Mouse (Mus musculus): Measurements from ENCODE around the gene Rlbp1.

The Rlbp1 gene

GRCm38 (mm10) chr7:79386422-79387133, at the start of gene Rlbp1:
Gene Rlbp1 (minus strand): TSS chr7:79387048.
- DNase-seq (ENCODE audit: low read depth, low spot score), result no peak

GRCm38 (mm10) chr7:79428243-79428642, 41.4 kb upstream of the Rlbp1 start:
- DNase-seq (ENCODE audit: low read depth, low spot score), result no peak

- DNase-seq (ENCODE audit: low read depth, low spot score), result no peak
Observed at GRCm38 (mm10) chr7:79425804-79426203, 39.0 kb upstream of the Rlbp1 start.

GRCm38 (mm10) chr7:79422876-79423275, 36.0 kb upstream of the Rlbp1 start:
- DNase-seq (ENCODE audit: low read depth, low spot score), result peak; percentile 61

GRCm38 (mm10) chr7:79419950-79420349, 33.1 kb upstream of the Rlbp1 start:
- peak; percentile 78 for DNase-seq (ENCODE audit: low read depth, low spot score)

GRCm38 (mm10) chr7:79414449-79415375, 27.9 kb upstream of the Rlbp1 start:
- no peak for DNase-seq (ENCODE audit: low read depth, low spot score)

- no peak for DNase-seq (ENCODE audit: low read depth, low spot score)
Observed at GRCm38 (mm10) chr7:79400296-79400695, 13.4 kb upstream of the Rlbp1 start.

- DNase-seq (ENCODE audit: low read depth, low spot score), result no peak
Observed at GRCm38 (mm10) chr7:79398971-79399370, 12.1 kb upstream of the Rlbp1 start.

GRCm38 (mm10) chr7:79398426-79398825, 11.6 kb upstream of the Rlbp1 start:
- no peak for DNase-seq (ENCODE audit: low read depth, low spot score)

- DNase-seq (ENCODE audit: low read depth, low spot score), result no peak
Observed at GRCm38 (mm10) chr7:79397446-79397963, 10.7 kb upstream of the Rlbp1 start.

GRCm38 (mm10) chr7:79395186-79395585, 8.3 kb upstream of the Rlbp1 start:
- no peak for DNase-seq (ENCODE audit: low read depth, low spot score)

- no peak for DNase-seq (ENCODE audit: low read depth, low spot score)
Observed at GRCm38 (mm10) chr7:79394666-79395065, 7.8 kb upstream of the Rlbp1 start.

GRCm38 (mm10) chr7:79393924-79394323, 7.1 kb upstream of the Rlbp1 start:
- DNase-seq (ENCODE audit: low read depth, low spot score), result no peak

GRCm38 (mm10) chr7:79392860-79393513, 6.1 kb upstream of the Rlbp1 start:
- DNase-seq (ENCODE audit: low read depth, low spot score), result peak; percentile 84

- peak; percentile 92 for DNase-seq (ENCODE audit: low read depth, low spot score)
Observed at GRCm38 (mm10) chr7:79391883-79392649, 5.2 kb upstream of the Rlbp1 start, which contains the start of gene Fanci. Gene Fanci (plus strand): TSS chr7:79391929.

- no peak for DNase-seq (ENCODE audit: low read depth, low spot score)
Observed at GRCm38 (mm10) chr7:79391471-79391870, 4.6 kb upstream of the Rlbp1 start.

- no peak for DNase-seq (ENCODE audit: low read depth, low spot score)
Observed at GRCm38 (mm10) chr7:79390141-79390708, 3.4 kb upstream of the Rlbp1 start.

GRCm38 (mm10) chr7:79388671-79389206, 1.9 kb upstream of the Rlbp1 start:
- no peak for DNase-seq (ENCODE audit: low read depth, low spot score)

- no peak for DNase-seq (ENCODE audit: low read depth, low spot score)
Observed at GRCm38 (mm10) chr7:79387991-79388390, 1.1 kb upstream of the Rlbp1 start.

- no peak for DNase-seq (ENCODE audit: low read depth, low spot score)
Observed at GRCm38 (mm10) chr7:79387140-79387539, 292 bp upstream of the Rlbp1 start.

All from CD4-positive helper T cell, adult 2 months (primary cell).